Mouse (Mus musculus): ENCODE data around the gene Akirin1. TPM values are rescaled to one million over a fixed set of nuclear protein-coding genes. Genes with fewer than 3 reads are reported as not detected.

The Akirin1 gene
- polyA plus RNA-seq, 1 experiment from 2014 or later = 48.8 TPM

DNA sequence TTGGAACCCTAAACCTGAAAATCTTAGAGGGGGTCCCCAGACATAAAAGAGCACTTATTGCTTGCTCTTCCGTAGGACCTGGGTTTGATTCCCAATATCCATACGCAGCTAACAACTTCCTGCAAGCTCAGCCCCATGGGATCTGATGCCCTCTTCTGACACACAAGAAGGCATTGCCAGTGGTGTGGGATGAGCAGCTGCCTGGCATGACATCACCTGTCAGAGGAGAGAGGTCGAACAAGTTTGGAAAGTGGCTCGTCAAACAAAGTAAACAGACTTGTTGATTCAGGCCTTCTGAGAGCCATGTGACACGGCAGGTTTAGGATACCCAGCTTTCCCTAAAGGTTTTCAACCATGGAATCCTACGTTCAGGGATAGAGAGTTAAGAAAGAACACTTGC is 14.9 kb upstream of the Akirin1 start:
- H3K4me3 ChIP-seq (ENCODE audit: low read length) = no peak overlapping the region

DNA sequence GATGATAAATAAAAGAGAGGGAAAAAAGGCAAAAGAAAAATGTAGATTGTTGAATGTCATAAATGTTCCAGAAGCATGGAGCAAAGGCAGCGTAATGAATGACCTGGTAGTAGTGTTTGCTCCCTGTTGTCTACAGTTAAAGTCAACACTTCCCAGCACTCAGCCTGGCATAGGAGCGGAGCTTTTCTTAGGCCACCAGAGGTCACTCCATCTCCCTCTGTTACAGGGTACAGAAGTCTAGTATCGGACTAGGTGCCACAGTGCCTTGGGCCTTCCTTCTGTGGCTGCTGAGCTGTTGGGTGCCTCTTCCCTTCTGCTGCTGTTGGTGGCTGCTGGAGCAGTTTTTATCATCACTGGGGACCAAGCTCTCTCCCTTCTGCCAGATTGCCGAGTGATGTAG is 8.2 kb upstream of the Akirin1 start:
- H3K9ac ChIP-seq (ENCODE audit: low read length) = no peak overlapping the region
- no peaks in the 10 kb centered on the region for H3K9me3 ChIP-seq (replicated peaks; ENCODE audit: control insufficient read depth, low read length)
- H3K27ac ChIP-seq (ENCODE audit: low read length) = no peak overlapping the region
- H3K27me3 ChIP-seq (ENCODE audit: control insufficient read depth, insufficient read depth, low read length) = no peaks in the 10 kb centered on the region
- ATAC-seq (replicated peaks; ENCODE audit: extremely low read depth, insufficient read depth, low FRiP score) = no peak
- no peak overlapping the region for H3K4me3 ChIP-seq (ENCODE audit: low read length)
- no peaks in the 10 kb centered on the region for H3K4me1 ChIP-seq (ENCODE audit: control insufficient read depth, insufficient read depth, low read length)
- H3K36me3 ChIP-seq (ENCODE audit: control insufficient read depth, insufficient read depth) = no peaks in the 10 kb centered on the region
- whole genome bisulfite sequencing = 47% methylated on average over 4 of the region's 4 CpGs
- no peak overlapping the region for H3K4me2 ChIP-seq (ENCODE audit: low read depth, low read length)

More for the DNA sequence above, 14.9 kb upstream of the Akirin1 start:
- ATAC-seq (replicated peaks; ENCODE audit: extremely low read depth, insufficient read depth, low FRiP score) = no peak
- H3K9ac ChIP-seq (ENCODE audit: low read length) = no peak overlapping the region
- H3K27me3 ChIP-seq (ENCODE audit: control insufficient read depth, insufficient read depth, low read length) = no peaks in the 10 kb centered on the region
- no peaks in the 10 kb centered on the region for H3K36me3 ChIP-seq (ENCODE audit: control insufficient read depth, insufficient read depth)
- no peaks in the 10 kb centered on the region for H3K9me3 ChIP-seq (replicated peaks; ENCODE audit: control insufficient read depth, low read length)
- H3K27ac ChIP-seq (ENCODE audit: low read length) = no peak overlapping the region
- H3K4me1 ChIP-seq (ENCODE audit: control insufficient read depth, insufficient read depth, low read length) = no peaks in the 10 kb centered on the region
- no peak overlapping the region for H3K4me2 ChIP-seq (ENCODE audit: low read depth, low read length)
- 67% methylated on average over 6 of the region's 6 CpGs for WGBS

DNA sequence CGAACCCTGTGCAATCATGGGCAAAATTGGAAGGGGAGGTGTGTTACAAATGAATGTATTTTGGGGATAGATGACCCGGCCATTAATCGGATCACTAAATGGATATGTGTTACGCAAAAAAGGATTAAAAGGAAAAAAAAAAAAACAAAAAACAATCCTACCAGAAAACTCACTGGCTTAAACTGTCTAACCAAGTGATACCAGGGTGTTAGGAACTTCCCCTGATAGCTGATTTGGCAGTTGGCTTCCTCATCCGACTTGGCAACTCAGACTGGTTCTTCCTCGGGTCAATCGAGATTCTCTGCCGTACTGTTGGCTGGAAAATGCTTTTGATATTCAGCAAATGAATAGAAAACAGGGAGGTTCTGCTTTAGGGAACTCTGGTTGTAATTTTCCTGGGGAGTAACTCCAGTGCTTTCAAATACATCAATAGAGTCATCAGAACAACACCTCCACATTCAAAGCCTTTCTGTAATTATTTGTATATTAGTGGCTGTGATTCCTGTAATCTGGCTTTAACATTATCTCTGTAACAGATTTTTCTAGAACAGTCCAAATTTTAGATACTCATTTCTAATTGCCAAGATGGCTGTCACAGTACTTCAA is 665 bp upstream of the Akirin1 start:
- no peak for ATAC-seq (replicated peaks; ENCODE audit: extremely low read depth, insufficient read depth, low FRiP score)
- peak overlapping the region; percentile 66 for H3K27ac ChIP-seq (ENCODE audit: low read length)

DNA sequence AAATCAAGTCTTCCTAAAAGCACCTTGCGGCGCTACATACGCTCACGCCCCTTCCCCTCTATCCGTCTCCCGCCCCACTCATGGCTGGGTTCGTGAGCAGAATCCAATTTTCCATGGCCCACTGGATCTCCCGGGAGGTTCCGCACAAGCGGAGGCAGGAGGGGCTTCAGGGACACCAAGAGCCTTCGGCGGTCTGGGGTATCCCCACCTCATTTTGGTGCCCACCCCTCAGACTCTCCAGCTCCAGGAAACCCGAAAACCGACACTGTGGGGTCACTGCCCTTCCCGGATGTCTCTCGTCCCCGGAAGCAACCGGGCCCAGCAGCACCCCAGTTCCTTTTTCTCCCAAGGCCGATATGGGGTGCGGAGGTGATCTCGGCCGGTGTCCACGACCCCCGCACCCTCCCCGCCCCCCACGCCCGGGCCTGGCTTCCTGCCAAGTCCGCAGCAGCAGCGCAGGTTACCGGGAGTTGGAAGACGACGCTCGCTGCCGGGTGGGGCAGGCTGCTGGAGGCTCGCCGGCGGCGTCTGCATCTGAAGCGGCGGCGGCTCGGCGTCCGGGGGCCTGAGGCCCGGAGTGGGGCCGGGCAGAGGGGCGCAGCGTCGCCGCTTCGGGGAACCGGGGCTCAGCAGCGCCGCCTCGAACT is 538 bp downstream of the Akirin1 start:
- H3K27ac ChIP-seq (ENCODE audit: low read length) = peak overlapping the region; percentile 90
- peak overlapping the region; percentile 91 for H3K9ac ChIP-seq (ENCODE audit: low read length)
- no peaks in the 10 kb centered on the region for H3K27me3 ChIP-seq (ENCODE audit: control insufficient read depth, insufficient read depth, low read length)
- H3K36me3 ChIP-seq (ENCODE audit: control insufficient read depth, insufficient read depth) = no peaks in the 10 kb centered on the region
- under 1% methylated on average over 52 of the region's 55 CpGs for WGBS
- peak; percentile 62 for ATAC-seq (replicated peaks; ENCODE audit: extremely low read depth, insufficient read depth, low FRiP score)
- H3K4me3 ChIP-seq (ENCODE audit: low read length) = peak overlapping the region; percentile 90
- peaks cover 15% of the 10 kb centered on the region for H3K4me1 ChIP-seq (ENCODE audit: control insufficient read depth, insufficient read depth, low read length)
- H3K4me2 ChIP-seq (ENCODE audit: low read depth, low read length) = peak overlapping the region; percentile 89
- no peaks in the 10 kb centered on the region for H3K9me3 ChIP-seq (replicated peaks; ENCODE audit: control insufficient read depth, low read length)

More for the DNA sequence above, 665 bp upstream of the Akirin1 start:
- Histone ChIP-seq H3K27me3 (ENCODE audit: control insufficient read depth, insufficient read depth, low read length) (no peaks in the 10 kb centered on the region), H3K4me1 (ENCODE audit: control insufficient read depth, insufficient read depth, low read length) (peaks cover 15% of the 10 kb centered on the region), H3K36me3 (ENCODE audit: control insufficient read depth, insufficient read depth) (no peaks in the 10 kb centered on the region), H3K4me2 (ENCODE audit: low read depth, low read length) (peak overlapping the region; percentile 86), H3K9me3 (replicated peaks; ENCODE audit: control insufficient read depth, low read length) (no peaks in the 10 kb centered on the region), H3K9ac (ENCODE audit: low read length) (peak overlapping the region; percentile 67), H3K4me3 (ENCODE audit: low read length) (peak overlapping the region; percentile 90)
- WGBS = under 1% methylated on average over 8 of the region's 8 CpGs

DNA sequence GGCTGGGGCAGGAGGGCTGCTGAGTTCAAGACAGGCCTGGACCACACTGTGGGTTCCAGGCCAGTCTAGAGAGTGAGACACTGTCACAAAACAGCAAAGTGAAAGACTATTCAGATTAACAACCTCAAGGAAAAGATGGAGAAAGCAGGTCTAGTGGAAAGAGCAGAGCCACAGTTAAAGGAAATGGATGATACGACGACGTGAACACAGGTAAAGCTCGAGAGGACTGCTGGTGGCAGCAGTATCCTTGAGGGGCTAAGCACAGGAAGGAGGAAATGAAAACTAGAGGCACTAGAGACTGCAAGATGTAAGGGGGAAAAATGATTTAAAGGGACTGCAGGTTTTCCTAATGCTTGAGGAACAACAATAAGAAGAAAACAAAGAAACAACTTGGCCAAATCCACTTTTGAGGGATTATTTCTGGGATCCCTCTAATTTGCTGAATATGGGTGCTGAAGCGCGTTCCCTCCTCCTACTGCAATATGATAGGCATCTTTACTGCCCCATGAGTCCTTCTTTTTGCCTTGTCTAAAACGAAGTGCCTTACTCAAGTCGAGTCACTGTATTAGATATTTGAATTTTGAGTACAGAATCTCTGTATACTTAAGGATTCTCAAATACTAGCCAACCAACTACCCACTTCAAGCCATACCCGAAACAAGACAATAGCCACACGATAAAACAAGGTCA is 1.3 kb downstream of the Akirin1 start:
- no peaks in the 10 kb centered on the region for H3K9me3 ChIP-seq (replicated peaks; ENCODE audit: control insufficient read depth, low read length)
- ATAC-seq (replicated peaks; ENCODE audit: extremely low read depth, insufficient read depth, low FRiP score) = no peak
- 12% methylated on average over 10 of the region's 10 CpGs for WGBS
- peak overlapping the region; percentile 32 for H3K27ac ChIP-seq (ENCODE audit: low read length)
- peak overlapping the region; percentile 89 for H3K4me2 ChIP-seq (ENCODE audit: low read depth, low read length)
- peaks cover 15% of the 10 kb centered on the region for H3K4me1 ChIP-seq (ENCODE audit: control insufficient read depth, insufficient read depth, low read length)
- peak overlapping the region; percentile 91 for H3K9ac ChIP-seq (ENCODE audit: low read length)
- no peaks in the 10 kb centered on the region for H3K27me3 ChIP-seq (ENCODE audit: control insufficient read depth, insufficient read depth, low read length)
- peak overlapping the region; percentile 90 for H3K4me3 ChIP-seq (ENCODE audit: low read length)
- H3K36me3 ChIP-seq (ENCODE audit: control insufficient read depth, insufficient read depth) = no peaks in the 10 kb centered on the region

DNA sequence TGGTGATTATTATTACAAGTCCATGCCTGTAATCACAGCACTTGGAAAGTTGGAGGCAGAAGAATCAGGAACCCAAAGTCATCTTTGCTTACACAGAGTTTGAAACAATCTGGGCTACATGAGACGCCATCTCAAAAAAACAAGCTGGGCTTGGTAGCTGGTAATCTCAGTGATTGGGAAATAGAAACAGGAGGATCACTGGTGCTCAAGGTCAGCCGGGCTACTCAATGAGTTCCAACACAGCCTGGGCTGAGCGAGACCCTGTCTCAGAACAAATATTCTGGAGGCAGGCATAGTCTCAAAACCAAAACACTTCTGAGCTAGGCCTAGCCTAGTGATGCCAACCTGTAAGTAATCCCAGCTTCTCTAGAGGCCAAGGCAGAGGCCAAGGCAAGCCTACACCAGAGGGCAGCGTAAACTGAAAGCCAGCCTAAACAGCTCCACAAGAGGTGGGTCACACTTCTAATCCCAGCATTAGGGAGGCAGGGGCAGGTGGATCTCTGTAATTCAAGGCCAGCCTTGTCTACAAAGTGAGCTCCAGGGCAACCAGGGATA is 4.8 kb downstream of the Akirin1 start:
- 86% methylated on average over 4 of the region's 4 CpGs for WGBS
- no peak for ATAC-seq (replicated peaks; ENCODE audit: extremely low read depth, insufficient read depth, low FRiP score)

DNA sequence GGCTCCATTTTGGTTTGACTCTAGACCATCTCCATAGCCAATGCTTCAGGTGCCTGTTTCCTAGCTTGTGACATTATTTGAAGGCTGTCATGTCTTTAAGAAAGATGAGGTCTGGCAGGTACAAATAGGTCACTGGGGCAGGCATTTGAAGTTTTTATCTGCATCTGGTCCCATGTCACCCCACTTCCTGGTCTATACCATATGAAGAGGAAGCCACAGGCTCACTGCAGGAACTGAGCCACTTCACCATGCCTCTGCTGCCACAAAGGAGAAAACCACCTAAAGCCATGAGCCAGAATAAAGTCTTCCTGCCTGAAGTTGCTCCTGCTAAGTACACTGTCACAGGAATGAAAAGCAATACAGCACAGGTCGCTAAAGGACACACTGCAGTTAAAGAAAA is 7.3 kb downstream of the Akirin1 start:
- H3K36me3 ChIP-seq (ENCODE audit: control insufficient read depth, insufficient read depth) = peaks cover 28% of the 10 kb centered on the region
- no peak overlapping the region for H3K27ac ChIP-seq (ENCODE audit: low read length)
- H3K4me2 ChIP-seq (ENCODE audit: low read depth, low read length) = no peak overlapping the region
- ATAC-seq (replicated peaks; ENCODE audit: extremely low read depth, insufficient read depth, low FRiP score) = no peak
- H3K4me3 ChIP-seq (ENCODE audit: low read length) = no peak overlapping the region
- H3K9ac ChIP-seq (ENCODE audit: low read length) = no peak overlapping the region
- 93% methylated on average over 1 of the region's 1 CpGs for WGBS
- H3K27me3 ChIP-seq (ENCODE audit: control insufficient read depth, insufficient read depth, low read length) = no peaks in the 10 kb centered on the region
- H3K4me1 ChIP-seq (ENCODE audit: control insufficient read depth, insufficient read depth, low read length) = 0 out of 2 replicates have a peak, but pooled peaks cover 2% of the 10 kb centered on the region
- H3K9me3 ChIP-seq (replicated peaks; ENCODE audit: control insufficient read depth, low read length) = no peaks in the 10 kb centered on the region

More for the DNA sequence above, 4.8 kb downstream of the Akirin1 start:
- no peak overlapping the region for H3K4me2 ChIP-seq (ENCODE audit: low read depth, low read length)
- H3K36me3 ChIP-seq (ENCODE audit: control insufficient read depth, insufficient read depth) = peaks cover 14% of the 10 kb centered on the region
- no peak overlapping the region for H3K4me3 ChIP-seq (ENCODE audit: low read length)
- H3K4me1 ChIP-seq (ENCODE audit: control insufficient read depth, insufficient read depth, low read length) = peaks cover 12% of the 10 kb centered on the region
- no peak overlapping the region for H3K9ac ChIP-seq (ENCODE audit: low read length)
- no peaks in the 10 kb centered on the region for H3K9me3 ChIP-seq (replicated peaks; ENCODE audit: control insufficient read depth, low read length)
- no peaks in the 10 kb centered on the region for H3K27me3 ChIP-seq (ENCODE audit: control insufficient read depth, insufficient read depth, low read length)
- no peak overlapping the region for H3K27ac ChIP-seq (ENCODE audit: low read length)

DNA sequence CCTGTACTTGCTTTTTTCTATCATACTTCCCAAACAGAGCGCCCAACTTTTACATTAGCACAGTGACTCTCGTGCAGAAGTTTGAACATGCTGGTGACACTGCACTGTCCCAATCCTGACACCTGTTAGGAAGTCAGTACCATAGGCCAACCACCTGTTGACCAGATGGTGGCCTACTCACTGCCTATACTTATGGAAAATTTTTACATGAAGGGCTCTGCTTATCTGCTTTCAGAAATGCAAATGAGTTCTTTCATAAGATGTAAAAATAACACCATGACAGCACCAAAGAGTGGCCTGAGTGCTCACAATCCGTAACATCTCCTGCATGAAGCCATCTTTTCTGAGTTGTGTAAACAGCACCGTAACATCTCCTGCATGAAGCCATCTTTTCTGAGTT is 11.4 kb downstream of the Akirin1 start:
- H3K36me3 ChIP-seq (ENCODE audit: control insufficient read depth, insufficient read depth) = peaks cover 46% of the 10 kb centered on the region

DNA sequence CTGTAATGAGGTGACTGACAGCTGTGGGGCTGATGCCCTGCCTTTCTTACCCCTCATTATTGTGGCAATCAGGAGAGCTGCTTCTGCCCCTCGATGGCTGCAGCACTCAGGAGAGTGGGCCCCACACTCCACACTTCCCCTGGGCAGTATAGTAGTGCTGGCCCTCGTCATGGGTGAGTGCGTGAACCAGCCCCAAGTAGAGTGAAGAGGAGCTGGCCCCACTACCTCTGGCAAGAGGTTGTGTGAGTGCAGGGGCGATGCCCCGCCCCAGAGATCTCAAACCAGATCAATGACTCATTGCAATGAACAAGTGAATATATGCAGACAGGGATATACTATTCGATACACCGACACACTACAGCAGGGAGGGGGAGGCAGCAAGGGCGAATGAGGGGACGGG is 16.6 kb downstream of the Akirin1 start:
- Histone ChIP-seq H3K9ac (ENCODE audit: low read length) (no peak overlapping the region), H3K36me3 (ENCODE audit: control insufficient read depth, insufficient read depth) (peaks cover 28% of the 10 kb centered on the region), H3K4me3 (ENCODE audit: low read length) (no peak overlapping the region), H3K27me3 (ENCODE audit: control insufficient read depth, insufficient read depth, low read length) (no peaks in the 10 kb centered on the region), H3K4me2 (ENCODE audit: low read depth, low read length) (no peak overlapping the region), H3K27ac (ENCODE audit: low read length) (no peak overlapping the region), H3K9me3 (replicated peaks; ENCODE audit: control insufficient read depth, low read length) (no peaks in the 10 kb centered on the region), H3K4me1 (ENCODE audit: control insufficient read depth, insufficient read depth, low read length) (no peaks in the 10 kb centered on the region)
- ATAC-seq (replicated peaks; ENCODE audit: extremely low read depth, insufficient read depth, low FRiP score) = no peak
- WGBS = 88% methylated on average over 9 of the region's 9 CpGs

More for the DNA sequence above, 11.4 kb downstream of the Akirin1 start:
- Histone ChIP-seq H3K27ac (ENCODE audit: low read length) (no peak overlapping the region), H3K27me3 (ENCODE audit: control insufficient read depth, insufficient read depth, low read length) (no peaks in the 10 kb centered on the region), H3K9me3 (replicated peaks; ENCODE audit: control insufficient read depth, low read length) (no peaks in the 10 kb centered on the region), H3K9ac (ENCODE audit: low read length) (no peak overlapping the region), H3K4me3 (ENCODE audit: low read length) (no peak overlapping the region), H3K4me1 (ENCODE audit: control insufficient read depth, insufficient read depth, low read length) (no peaks in the 10 kb centered on the region), H3K4me2 (ENCODE audit: low read depth, low read length) (no peak overlapping the region)
- 94% methylated on average over 4 of the region's 4 CpGs for WGBS
- ATAC-seq (replicated peaks; ENCODE audit: extremely low read depth, insufficient read depth, low FRiP score) = no peak

Data from heart, embryonic 16.5 days (tissue).